Mouse (Mus musculus): ENCODE measurements around the gene Pde2a. TPM values are rescaled to one million over a fixed set of nuclear protein-coding genes. Genes with fewer than 3 reads are reported as not detected.

Pde2a gene
- polyA plus RNA-seq, 1 experiment from 2014 or later: 33.0 TPM

GRCm38 (mm10) chr7:101465392-101465791 is 43.9 kb downstream of the Pde2a start:
- H3K4me2 ChIP-seq (ENCODE audit: low read depth, low read length): no peak overlapping the region
- H3K27me3 ChIP-seq (replicated peaks; ENCODE audit: control insufficient read depth, insufficient read depth, low read length): no peaks in the 10 kb centered on the region
- H3K4me3 ChIP-seq (ENCODE audit: low read depth, low read length): no peak overlapping the region
- DNase-seq (ENCODE audit: low spot score): peak; percentile 39
- no peaks in the 10 kb centered on the region for H3K4me1 ChIP-seq (ENCODE audit: control insufficient read depth, insufficient read depth, low read length)
- 44% methylated on average over 14 of the region's 14 CpGs for WGBS
- H3K9ac ChIP-seq (ENCODE audit: low read depth, low read length): no peak overlapping the region
- no peaks in the 10 kb centered on the region for H3K9me3 ChIP-seq (ENCODE audit: control insufficient read depth, low read length)
- ATAC-seq (ENCODE audit: low read depth): no peak
- H3K36me3 ChIP-seq (ENCODE audit: control insufficient read depth, insufficient read depth, low read length): no peaks in the 10 kb centered on the region
- H3K27ac ChIP-seq (replicated peaks; ENCODE audit: low read depth, low read length): no peak overlapping the region

- H3K36me3 ChIP-seq (ENCODE audit: control insufficient read depth, insufficient read depth, low read length): no peaks in the 10 kb centered on the region
- H3K27me3 ChIP-seq (replicated peaks; ENCODE audit: control insufficient read depth, insufficient read depth, low read length): no peaks in the 10 kb centered on the region
- no peak overlapping the region for H3K4me3 ChIP-seq (ENCODE audit: low read depth, low read length)
- no peak overlapping the region for H3K27ac ChIP-seq (replicated peaks; ENCODE audit: low read depth, low read length)
- H3K4me2 ChIP-seq (ENCODE audit: low read depth, low read length): no peak overlapping the region
- no peak for DNase-seq (ENCODE audit: low spot score)
- no peak; the same call in 1 of the 2 replicates for ATAC-seq (ENCODE audit: low read depth)
- no peak overlapping the region for H3K9ac ChIP-seq (ENCODE audit: low read depth, low read length)
- H3K4me1 ChIP-seq (ENCODE audit: control insufficient read depth, insufficient read depth, low read length): no peaks in the 10 kb centered on the region
- H3K9me3 ChIP-seq (ENCODE audit: control insufficient read depth, low read length): no peaks in the 10 kb centered on the region
- WGBS: 85% methylated on average over 8 of the region's 8 CpGs
These were observed 44.5 kb downstream of the Pde2a start for GRCm38 (mm10) chr7:101465850-101466580.

- no peaks in the 10 kb centered on the region for H3K36me3 ChIP-seq (ENCODE audit: control insufficient read depth, insufficient read depth, low read length)
- no peaks in the 10 kb centered on the region for H3K4me1 ChIP-seq (ENCODE audit: control insufficient read depth, insufficient read depth, low read length)
- no peaks in the 10 kb centered on the region for H3K9me3 ChIP-seq (ENCODE audit: control insufficient read depth, low read length)
- no peaks in the 10 kb centered on the region for H3K27me3 ChIP-seq (replicated peaks; ENCODE audit: control insufficient read depth, insufficient read depth, low read length)
- 83% methylated on average over 6 of the region's 6 CpGs for WGBS
- ATAC-seq (ENCODE audit: low read depth) (no peak), DNase-seq (ENCODE audit: low spot score) (peak; percentile 64)
- H3K27ac ChIP-seq (replicated peaks; ENCODE audit: low read depth, low read length): no peak overlapping the region
- H3K9ac ChIP-seq (ENCODE audit: low read depth, low read length): no peak overlapping the region
- no peak overlapping the region for H3K4me3 ChIP-seq (ENCODE audit: low read depth, low read length)
- H3K4me2 ChIP-seq (ENCODE audit: low read depth, low read length): no peak overlapping the region
These were observed 45.1 kb downstream of the Pde2a start for GRCm38 (mm10) chr7:101466581-101467081.

- 74% methylated on average over 2 of the region's 2 CpGs for WGBS
These were observed 49.9 kb downstream of the Pde2a start for GRCm38 (mm10) chr7:101471423-101471822.

GRCm38 (mm10) chr7:101471968-101472480 is 50.5 kb downstream of the Pde2a start:
- Histone ChIP-seq H3K4me2 (ENCODE audit: low read depth, low read length) (no peak overlapping the region), H3K9me3 (ENCODE audit: control insufficient read depth, low read length) (no peaks in the 10 kb centered on the region), H3K27me3 (replicated peaks; ENCODE audit: control insufficient read depth, insufficient read depth, low read length) (no peaks in the 10 kb centered on the region), H3K4me3 (ENCODE audit: low read depth, low read length) (no peak overlapping the region), H3K27ac (replicated peaks; ENCODE audit: low read depth, low read length) (no peak overlapping the region), H3K4me1 (ENCODE audit: control insufficient read depth, insufficient read depth, low read length) (peaks cover 3% of the 10 kb centered on the region; the same call in 1 of the 2 replicates), H3K9ac (ENCODE audit: low read depth, low read length) (0 out of 2 replicates have a peak overlapping the region, but pooled peaks have one; percentile 14), H3K36me3 (ENCODE audit: control insufficient read depth, insufficient read depth, low read length) (no peaks in the 10 kb centered on the region)
- ATAC-seq (ENCODE audit: low read depth) (no peak), DNase-seq (ENCODE audit: low spot score) (no peak)
- 69% methylated on average over 3 of the region's 3 CpGs for WGBS

More at GRCm38 (mm10) chr7:101471423-101471822, 49.9 kb downstream of the Pde2a start:
- Histone ChIP-seq H3K4me3 (ENCODE audit: low read depth, low read length) (no peak overlapping the region), H3K27ac (replicated peaks; ENCODE audit: low read depth, low read length) (no peak overlapping the region), H3K9me3 (ENCODE audit: control insufficient read depth, low read length) (no peaks in the 10 kb centered on the region), H3K4me2 (ENCODE audit: low read depth, low read length) (no peak overlapping the region), H3K36me3 (ENCODE audit: control insufficient read depth, insufficient read depth, low read length) (no peaks in the 10 kb centered on the region), H3K9ac (ENCODE audit: low read depth, low read length) (no peak overlapping the region), H3K27me3 (replicated peaks; ENCODE audit: control insufficient read depth, insufficient read depth, low read length) (no peaks in the 10 kb centered on the region), H3K4me1 (ENCODE audit: control insufficient read depth, insufficient read depth, low read length) (peaks cover 3% of the 10 kb centered on the region; the same call in 1 of the 2 replicates)
- no peak for DNase-seq (ENCODE audit: low spot score)
- no peak for ATAC-seq (ENCODE audit: low read depth)

GRCm38 (mm10) chr7:101472598-101473558 is 51.4 kb downstream of the Pde2a start:
- Histone ChIP-seq H3K9me3 (ENCODE audit: control insufficient read depth, low read length) (no peaks in the 10 kb centered on the region), H3K4me3 (ENCODE audit: low read depth, low read length) (no peak overlapping the region), H3K9ac (ENCODE audit: low read depth, low read length) (no peak overlapping the region), H3K4me2 (ENCODE audit: low read depth, low read length) (no peak overlapping the region), H3K27ac (replicated peaks; ENCODE audit: low read depth, low read length) (no peak overlapping the region), H3K36me3 (ENCODE audit: control insufficient read depth, insufficient read depth, low read length) (no peaks in the 10 kb centered on the region), H3K27me3 (replicated peaks; ENCODE audit: control insufficient read depth, insufficient read depth, low read length) (no peaks in the 10 kb centered on the region), H3K4me1 (ENCODE audit: control insufficient read depth, insufficient read depth, low read length) (peaks cover 3% of the 10 kb centered on the region; the same call in 1 of the 2 replicates)
- DNase-seq (ENCODE audit: low spot score): no peak
- WGBS: 47% methylated on average over 10 of the region's 10 CpGs
- no peak for ATAC-seq (ENCODE audit: low read depth)

GRCm38 (mm10) chr7:101474399-101474811 is 52.9 kb downstream of the Pde2a start:
- Histone ChIP-seq H3K4me1 (ENCODE audit: control insufficient read depth, insufficient read depth, low read length) (peaks cover 3% of the 10 kb centered on the region; the same call in 1 of the 2 replicates), H3K36me3 (ENCODE audit: control insufficient read depth, insufficient read depth, low read length) (no peaks in the 10 kb centered on the region), H3K4me2 (ENCODE audit: low read depth, low read length) (no peak overlapping the region), H3K27ac (replicated peaks; ENCODE audit: low read depth, low read length) (no peak overlapping the region), H3K27me3 (replicated peaks; ENCODE audit: control insufficient read depth, insufficient read depth, low read length) (no peaks in the 10 kb centered on the region), H3K9me3 (ENCODE audit: control insufficient read depth, low read length) (no peaks in the 10 kb centered on the region), H3K4me3 (ENCODE audit: low read depth, low read length) (no peak overlapping the region), H3K9ac (ENCODE audit: low read depth, low read length) (no peak overlapping the region)
- DNase-seq (ENCODE audit: low spot score) (no peak), ATAC-seq (ENCODE audit: low read depth) (no peak)
- 84% methylated on average over 5 of the region's 5 CpGs for WGBS

GRCm38 (mm10) chr7:101476028-101476427 is 54.5 kb downstream of the Pde2a start:
- no peak for ATAC-seq (ENCODE audit: low read depth)
- H3K4me3 ChIP-seq (ENCODE audit: low read depth, low read length): no peak overlapping the region
- H3K27ac ChIP-seq (replicated peaks; ENCODE audit: low read depth, low read length): no peak overlapping the region
- no peak overlapping the region for H3K9ac ChIP-seq (ENCODE audit: low read depth, low read length)
- no peak for DNase-seq (ENCODE audit: low spot score)
- no peaks in the 10 kb centered on the region for H3K9me3 ChIP-seq (ENCODE audit: control insufficient read depth, low read length)
- H3K4me2 ChIP-seq (ENCODE audit: low read depth, low read length): no peak overlapping the region
- WGBS: 60% methylated on average over 3 of the region's 3 CpGs
- no peaks in the 10 kb centered on the region for H3K36me3 ChIP-seq (ENCODE audit: control insufficient read depth, insufficient read depth, low read length)
- H3K4me1 ChIP-seq (ENCODE audit: control insufficient read depth, insufficient read depth, low read length): peaks cover 3% of the 10 kb centered on the region; the same call in 1 of the 2 replicates
- no peaks in the 10 kb centered on the region for H3K27me3 ChIP-seq (replicated peaks; ENCODE audit: control insufficient read depth, insufficient read depth, low read length)

All from embryonic facial prominence, embryonic 14.5 days (tissue).